Mouse (Mus musculus): Measurements from ENCODE around the gene Map2k5. TPM values are rescaled to one million over a fixed set of nuclear protein-coding genes. Genes with fewer than 3 reads are reported as not detected.

The Map2k5 gene
- polyA plus RNA-seq, 1 experiment = 27.7 TPM

DNA sequence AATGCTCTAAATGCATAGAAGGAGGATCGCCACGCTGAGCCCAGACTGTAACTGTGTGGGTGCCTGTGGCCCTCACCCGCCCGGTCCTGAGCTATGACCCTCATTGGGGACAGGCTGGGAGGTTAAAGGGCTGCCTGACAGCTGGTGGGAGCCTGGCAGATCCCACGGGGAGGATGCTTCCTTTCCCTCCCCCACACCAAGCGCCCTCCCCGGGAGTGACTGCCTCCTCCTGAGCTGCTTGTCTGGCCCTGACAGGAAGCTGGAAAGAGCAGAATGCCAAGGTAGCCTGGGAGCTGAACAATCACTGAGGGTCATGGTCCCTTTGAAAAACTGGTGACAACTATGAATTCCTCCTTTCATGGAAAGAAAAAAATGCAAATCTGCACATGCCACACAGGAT is 190.4 kb downstream of the Map2k5 start:
- no peak for DNase-seq (ENCODE audit: low read depth in 1 of 2, low spot score in 2 of 2)
- WGBS = 85% methylated on average over 7 of the region's 7 CpGs

DNA sequence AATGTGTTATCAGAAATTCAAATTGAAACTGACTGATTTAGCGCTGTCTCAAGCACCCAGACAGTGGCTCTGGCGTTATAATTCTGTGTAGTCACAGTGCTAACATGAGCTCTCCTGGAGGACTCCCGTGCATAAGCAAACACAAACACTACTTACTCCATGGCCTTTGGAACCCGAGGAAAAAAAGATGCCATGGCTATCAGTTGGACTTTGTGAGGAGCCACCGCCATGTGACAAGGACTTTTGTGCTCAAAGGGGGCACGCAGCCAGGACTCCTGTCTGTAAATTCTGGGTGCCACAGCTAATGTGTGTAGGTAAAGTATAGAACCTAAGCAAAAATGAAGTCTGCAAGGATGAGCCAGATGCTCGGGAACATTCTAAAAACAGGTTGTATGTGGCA is 192.5 kb downstream of the Map2k5 start:
- Histone ChIP-seq H3K27me3 (ENCODE audit: control insufficient read depth, insufficient read depth, low read length) (no peaks in the 10 kb centered on the region), H3K4me3 (ENCODE audit: extremely low read depth, insufficient read depth, insufficient read length) (no peak overlapping the region), H3K4me1 (ENCODE audit: control insufficient read depth, insufficient read depth, insufficient read length) (no peaks in the 10 kb centered on the region), H3K27ac (ENCODE audit: insufficient read depth, low read length) (no peak overlapping the region), H3K36me3 (ENCODE audit: control insufficient read depth, insufficient read depth, low read length) (peaks cover 2% of the 10 kb centered on the region; the same call in 1 of the 2 replicates)
- 92% methylated on average over 7 of the region's 7 CpGs for WGBS
- TF ChIP-seq POLR2A (IDR thresholded peaks at IDR 0.05; ENCODE audit: low read depth, low read length) (no peak), CTCF (IDR thresholded peaks at IDR 0.05; ENCODE audit: extremely low read depth, insufficient read depth, insufficient read length, insufficient replicate concordance) (no peak)
- DNase-seq (ENCODE audit: low read depth in 1 of 2, low spot score in 2 of 2) = no peak

More for the DNA sequence above, 190.4 kb downstream of the Map2k5 start:
- no peaks in the 10 kb centered on the region for H3K27me3 ChIP-seq (ENCODE audit: control insufficient read depth, insufficient read depth, low read length)
- no peaks in the 10 kb centered on the region for H3K4me1 ChIP-seq (ENCODE audit: control insufficient read depth, insufficient read depth, insufficient read length)
- no peak overlapping the region for H3K27ac ChIP-seq (ENCODE audit: insufficient read depth, low read length)
- 0 out of 2 replicates have a peak, but pooled peaks cover 2% of the 10 kb centered on the region for H3K36me3 ChIP-seq (ENCODE audit: control insufficient read depth, insufficient read depth, low read length)
- no peak overlapping the region for H3K4me3 ChIP-seq (ENCODE audit: extremely low read depth, insufficient read depth, insufficient read length)
- TF ChIP-seq POLR2A (IDR thresholded peaks at IDR 0.05; ENCODE audit: low read depth, low read length) = no peak
- TF ChIP-seq CTCF (IDR thresholded peaks at IDR 0.05; ENCODE audit: extremely low read depth, insufficient read depth, insufficient read length, insufficient replicate concordance) = no peak

DNA sequence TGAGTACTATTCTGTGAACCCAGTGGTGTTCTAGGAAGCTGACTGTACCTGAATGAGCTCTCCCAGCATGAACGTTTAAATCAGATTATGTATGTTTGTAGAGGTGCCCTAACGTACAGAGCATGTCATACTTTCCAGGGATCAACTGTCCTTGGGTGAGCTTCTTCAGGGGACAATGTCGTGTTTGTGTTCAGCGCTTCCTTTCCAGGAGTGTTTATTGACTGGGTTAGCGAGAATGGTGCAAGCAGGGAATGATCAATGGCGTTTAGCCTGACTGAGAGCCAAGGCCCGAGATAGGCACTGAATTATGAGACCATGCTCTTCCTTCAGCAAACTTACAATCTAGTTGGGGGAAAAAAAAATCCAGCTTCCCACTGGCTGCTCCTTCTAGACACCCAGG is 193.8 kb downstream of the Map2k5 start:
- WGBS = 87% methylated on average over 7 of the region's 7 CpGs
- Histone ChIP-seq H3K4me3 (ENCODE audit: extremely low read depth, insufficient read depth, insufficient read length) (no peak overlapping the region), H3K27ac (ENCODE audit: insufficient read depth, low read length) (no peak overlapping the region), H3K4me1 (ENCODE audit: control insufficient read depth, insufficient read depth, insufficient read length) (no peaks in the 10 kb centered on the region), H3K27me3 (ENCODE audit: control insufficient read depth, insufficient read depth, low read length) (no peaks in the 10 kb centered on the region), H3K36me3 (ENCODE audit: control insufficient read depth, insufficient read depth, low read length) (no peaks in the 10 kb centered on the region; the same call in 1 of the 2 replicates)
- TF ChIP-seq CTCF (IDR thresholded peaks at IDR 0.05; ENCODE audit: extremely low read depth, insufficient read depth, insufficient read length, insufficient replicate concordance) (no peak), POLR2A (IDR thresholded peaks at IDR 0.05; ENCODE audit: low read depth, low read length) (no peak)
- no peak for DNase-seq (ENCODE audit: low read depth in 1 of 2, low spot score in 2 of 2)

- Histone ChIP-seq H3K4me1 (ENCODE audit: control insufficient read depth, insufficient read depth, insufficient read length) (no peaks in the 10 kb centered on the region), H3K36me3 (ENCODE audit: control insufficient read depth, insufficient read depth, low read length) (no peaks in the 10 kb centered on the region; the same call in 1 of the 2 replicates), H3K4me3 (ENCODE audit: extremely low read depth, insufficient read depth, insufficient read length) (no peak overlapping the region), H3K27me3 (ENCODE audit: control insufficient read depth, insufficient read depth, low read length) (no peaks in the 10 kb centered on the region), H3K27ac (ENCODE audit: insufficient read depth, low read length) (no peak overlapping the region)
- no peak for TF ChIP-seq POLR2A (IDR thresholded peaks at IDR 0.05; ENCODE audit: low read depth, low read length)
- no peak for TF ChIP-seq CTCF (IDR thresholded peaks at IDR 0.05; ENCODE audit: extremely low read depth, insufficient read depth, insufficient read length, insufficient replicate concordance)
- no peak for DNase-seq (ENCODE audit: low read depth in 1 of 2, low spot score in 2 of 2)
- 90% methylated on average over 14 of the region's 14 CpGs for WGBS
Observed at GRCm38 (mm10) chr9:63182306-63182960, 195.3 kb downstream of the Map2k5 start.

DNA sequence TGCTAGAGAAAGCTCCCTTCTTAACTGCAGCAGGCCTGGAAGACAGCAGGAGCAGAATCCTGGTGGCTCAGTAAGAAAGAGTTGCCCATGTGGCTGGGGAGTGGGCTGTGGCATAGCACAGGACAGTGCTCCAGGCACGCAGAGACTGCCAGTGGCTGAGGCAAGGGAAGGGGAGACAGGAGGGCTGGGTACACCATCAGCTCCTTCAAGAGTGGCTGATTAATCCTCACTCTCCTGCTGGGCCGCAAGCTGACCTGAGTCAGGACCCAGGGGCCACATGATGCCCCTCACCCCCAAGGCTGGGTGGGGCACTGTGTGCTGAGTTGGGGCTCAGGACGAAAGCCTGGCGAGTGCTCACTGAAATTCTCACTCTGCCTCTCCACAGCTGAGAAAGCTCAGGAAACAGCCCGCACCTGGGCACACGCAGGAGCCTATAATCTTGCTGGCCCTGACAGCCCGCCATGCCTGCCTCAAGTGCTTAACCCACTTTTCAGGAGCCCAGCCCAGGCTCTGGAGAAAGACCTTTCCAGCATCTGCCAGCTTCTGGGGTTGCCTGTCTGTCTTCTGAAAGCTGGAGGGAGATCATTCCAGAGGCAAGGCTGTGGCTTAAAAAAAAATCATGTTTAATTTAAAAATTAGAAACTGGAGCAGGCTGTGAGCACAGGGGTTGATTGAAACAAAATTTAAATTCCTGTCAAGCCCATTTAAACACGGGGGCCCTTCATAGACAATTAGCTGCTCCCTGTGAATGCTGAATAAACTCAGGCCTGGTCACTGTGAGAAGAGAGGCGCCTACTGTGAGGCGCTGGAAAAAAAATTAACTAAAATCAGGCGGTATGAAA is 196.1 kb downstream of the Map2k5 start:
- DNase-seq (ENCODE audit: low read depth in 1 of 2, low spot score in 2 of 2) = no peak
- no peak for TF ChIP-seq POLR2A (IDR thresholded peaks at IDR 0.05; ENCODE audit: low read depth, low read length)
- TF ChIP-seq CTCF (IDR thresholded peaks at IDR 0.05; ENCODE audit: extremely low read depth, insufficient read depth, insufficient read length, insufficient replicate concordance) = no peak
- Histone ChIP-seq H3K27me3 (ENCODE audit: control insufficient read depth, insufficient read depth, low read length) (no peaks in the 10 kb centered on the region), H3K27ac (ENCODE audit: insufficient read depth, low read length) (no peak overlapping the region), H3K36me3 (ENCODE audit: control insufficient read depth, insufficient read depth, low read length) (no peaks in the 10 kb centered on the region; the same call in 1 of the 2 replicates), H3K4me3 (ENCODE audit: extremely low read depth, insufficient read depth, insufficient read length) (no peak overlapping the region), H3K4me1 (ENCODE audit: control insufficient read depth, insufficient read depth, insufficient read length) (no peaks in the 10 kb centered on the region)
- WGBS = 92% methylated on average over 11 of the region's 11 CpGs

GRCm38 (mm10) chr9:63178296-63178695 is 199.4 kb downstream of the Map2k5 start:
- 88% methylated on average over 8 of the region's 8 CpGs for WGBS
- Histone ChIP-seq H3K4me1 (ENCODE audit: control insufficient read depth, insufficient read depth, insufficient read length) (no peaks in the 10 kb centered on the region), H3K27me3 (ENCODE audit: control insufficient read depth, insufficient read depth, low read length) (no peaks in the 10 kb centered on the region), H3K27ac (ENCODE audit: insufficient read depth, low read length) (no peak overlapping the region), H3K4me3 (ENCODE audit: extremely low read depth, insufficient read depth, insufficient read length) (no peak overlapping the region), H3K36me3 (ENCODE audit: control insufficient read depth, insufficient read depth, low read length) (no peaks in the 10 kb centered on the region; the same call in 1 of the 2 replicates)
- TF ChIP-seq POLR2A (IDR thresholded peaks at IDR 0.05; ENCODE audit: low read depth, low read length) = no peak
- TF ChIP-seq CTCF (IDR thresholded peaks at IDR 0.05; ENCODE audit: extremely low read depth, insufficient read depth, insufficient read length, insufficient replicate concordance) = no peak
- no peak for DNase-seq (ENCODE audit: low read depth in 1 of 2, low spot score in 2 of 2)
